Mouse (Mus musculus): ENCODE measurements around the gene Olfr1245.
"Not testable (repeated sequence)": the region's sequence is repeated elsewhere in the genome, so short reads cannot be mapped to it uniquely, and the experiment has no call there.

The Olfr1245 gene

DNA sequence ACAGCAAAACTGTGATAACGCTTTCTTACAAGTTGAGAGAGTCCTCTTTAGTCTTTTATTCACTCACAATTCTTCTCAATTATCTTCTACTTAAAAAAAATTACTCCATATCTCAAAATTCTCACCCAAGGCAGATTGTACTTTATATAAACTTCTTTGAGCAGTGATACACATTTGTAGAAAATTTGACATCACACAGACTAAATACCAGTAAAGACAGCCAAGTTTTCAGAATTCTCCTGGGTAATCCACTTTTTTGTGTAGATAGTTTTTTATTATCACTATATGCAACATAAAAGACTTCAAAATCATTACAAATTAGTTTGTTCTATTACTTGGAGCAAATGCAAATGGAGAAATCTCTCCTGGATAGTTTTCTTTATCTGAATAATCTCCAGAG lies at the start of gene Olfr1245:
Gene Olfr1245 (minus strand): TSS at position 101 of the 400 bp plus-strand sequence.
- DNase-seq: no peak

DNA sequence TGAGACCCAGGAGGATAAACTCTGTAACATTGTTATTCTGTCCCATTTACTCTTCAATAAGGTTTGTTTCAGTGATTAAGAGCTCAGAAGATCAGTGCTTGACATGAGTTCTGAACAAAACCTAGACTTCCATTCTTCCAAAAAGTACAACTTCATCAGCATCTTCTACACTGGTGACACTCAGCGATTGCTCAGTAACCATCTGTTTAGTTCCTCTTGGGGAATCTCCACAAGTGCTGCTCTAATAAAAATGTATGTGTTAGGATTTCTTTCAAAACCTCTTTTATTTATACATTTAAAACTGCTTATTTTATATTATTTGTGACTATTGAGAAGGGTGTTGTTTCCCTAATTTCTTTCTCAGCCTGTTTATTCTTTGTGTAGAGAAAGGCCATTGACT lies 39.9 kb upstream of the Olfr1245 start, which contains the start of gene Olfr1248:
Gene Olfr1248 (minus strand): TSS at position 101 of the 400 bp plus-strand sequence.
- not testable (repeated sequence) for DNase-seq

- DNase-seq: no peak
Measured at GRCm38 (mm10) chr2:89614030-89614429, 35.8 kb upstream of the Olfr1245 start, which contains the start of gene Olfr1247. Olfr1247 (minus strand) TSS chr2:89614130.

GRCm38 (mm10) chr2:89593057-89593456 lies 14.8 kb upstream of the Olfr1245 start, which contains the start of gene Olfr1246:
Olfr1246 (minus strand) TSS chr2:89593157.
- DNase-seq: no peak

DNA sequence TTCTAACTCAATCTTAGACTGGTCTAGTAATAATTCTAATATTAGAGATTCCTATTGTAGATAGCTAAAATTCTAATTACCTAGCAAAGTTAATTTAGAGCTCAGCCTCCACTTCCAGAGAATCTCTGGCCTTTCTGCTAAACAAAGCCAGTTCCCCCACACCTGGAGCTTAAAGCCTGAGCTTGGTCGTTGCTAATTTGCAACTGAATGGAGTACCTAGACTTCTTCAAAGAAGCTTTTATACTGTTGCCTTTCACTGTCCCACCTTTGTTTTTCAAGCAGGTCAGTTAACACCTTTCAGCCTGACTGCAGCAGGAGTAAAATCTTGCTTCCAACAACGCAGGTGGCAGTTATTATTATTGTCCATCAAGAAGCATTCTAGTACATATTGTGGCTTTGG lies 15.5 kb downstream of the Olfr1245 start:
- DNase-seq: not testable (repeated sequence)

DNA sequence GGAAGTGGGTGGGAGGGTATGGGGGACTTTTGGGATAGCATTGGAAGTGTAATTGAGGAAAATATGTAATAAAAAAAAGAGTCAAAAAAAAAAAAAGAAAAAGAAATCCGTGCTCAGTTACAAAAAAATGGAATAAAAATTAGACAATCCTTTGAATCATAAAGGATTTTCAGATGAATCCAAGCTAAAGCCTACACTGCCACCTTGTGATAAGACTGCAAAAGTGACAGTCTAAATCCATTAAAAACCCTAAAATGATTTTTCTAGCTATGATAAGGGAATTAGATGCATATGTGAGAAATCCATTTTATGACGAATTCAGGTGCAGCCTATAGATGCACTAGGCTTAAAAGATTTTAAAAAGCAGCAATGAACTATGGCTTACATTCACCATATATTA lies 33.7 kb downstream of the Olfr1245 start:
- DNase-seq: no peak

DNA sequence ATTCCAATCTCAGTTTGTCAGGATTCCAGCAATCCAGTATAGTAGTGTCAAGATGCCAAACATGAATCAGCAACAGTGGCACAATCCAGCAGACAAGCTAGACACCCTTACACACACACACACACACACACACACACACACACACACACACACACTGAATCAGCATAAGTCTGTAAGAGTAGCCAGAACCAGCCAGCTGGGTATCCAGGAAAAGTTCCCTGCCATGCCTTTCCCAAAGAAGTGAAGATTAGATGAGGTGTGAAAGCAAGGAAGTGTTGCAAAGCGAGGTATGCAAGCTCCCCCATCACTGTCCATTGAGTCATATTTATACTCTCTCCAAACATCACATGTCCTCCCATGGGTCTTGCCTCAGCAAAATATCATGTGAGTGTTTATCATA lies 38.3 kb downstream of the Olfr1245 start:
- no peak for DNase-seq

GRCm38 (mm10) chr2:89531387-89531786 lies 46.9 kb downstream of the Olfr1245 start, which contains the start of gene Olfr1243:
Olfr1243 (minus strand) TSS chr2:89531487.
- DNase-seq: no peak

All from lung, postnatal 4 days (tissue).